Mouse (Mus musculus): ENCODE results near the gene Arhgef40. TPM values are rescaled to one million over a fixed set of nuclear protein-coding genes. Genes with fewer than 3 reads are reported as not detected.
A peak's percentile ranks its signal among the peaks of the same experiment; 100 is the strongest.

The Arhgef40 gene
- polyA plus RNA-seq, 1 experiment from 2014 or later, result 45.8 TPM

- 0 out of 2 replicates have a peak, but pooled peaks cover 3% of the 10 kb centered on the region for H3K4me1 ChIP-seq (ENCODE audit: control insufficient read depth, insufficient read depth, low read length)
- no peaks in the 10 kb centered on the region for H3K9me3 ChIP-seq (replicated peaks; ENCODE audit: control insufficient read depth, low read length)
- H3K27ac ChIP-seq (ENCODE audit: low read length), result no peak overlapping the region
- no peaks in the 10 kb centered on the region for H3K27me3 ChIP-seq (ENCODE audit: control insufficient read depth, insufficient read depth, low read length)
- no peak overlapping the region for H3K9ac ChIP-seq (ENCODE audit: low read length)
- no peak for ATAC-seq (replicated peaks; ENCODE audit: extremely low read depth, insufficient read depth, low FRiP score)
- no peak overlapping the region for H3K4me2 ChIP-seq (ENCODE audit: low read depth, low read length)
- H3K36me3 ChIP-seq (ENCODE audit: control insufficient read depth, insufficient read depth), result no peaks in the 10 kb centered on the region
- 76% methylated on average over 3 of the region's 3 CpGs for WGBS
- H3K4me3 ChIP-seq (ENCODE audit: low read length), result no peak overlapping the region
Observed at GRCm38 (mm10) chr14:51979252-51979651, 5.3 kb upstream of the Arhgef40 start.

GRCm38 (mm10) chr14:51983251-51983650 lies 1.3 kb upstream of the Arhgef40 start:
- no peak overlapping the region for H3K4me3 ChIP-seq (ENCODE audit: low read length)
- WGBS, result 66% methylated on average over 4 of the region's 4 CpGs
- H3K27me3 ChIP-seq (ENCODE audit: control insufficient read depth, insufficient read depth, low read length), result no peaks in the 10 kb centered on the region
- H3K4me2 ChIP-seq (ENCODE audit: low read depth, low read length), result no peak overlapping the region
- no peaks in the 10 kb centered on the region for H3K9me3 ChIP-seq (replicated peaks; ENCODE audit: control insufficient read depth, low read length)
- H3K9ac ChIP-seq (ENCODE audit: low read length), result no peak overlapping the region
- no peak for ATAC-seq (replicated peaks; ENCODE audit: extremely low read depth, insufficient read depth, low FRiP score)
- peaks cover 21% of the 10 kb centered on the region for H3K4me1 ChIP-seq (ENCODE audit: control insufficient read depth, insufficient read depth, low read length)
- no peak overlapping the region for H3K27ac ChIP-seq (ENCODE audit: low read length)
- peaks cover 9% of the 10 kb centered on the region for H3K36me3 ChIP-seq (ENCODE audit: control insufficient read depth, insufficient read depth)

- peaks cover 21% of the 10 kb centered on the region for H3K4me1 ChIP-seq (ENCODE audit: control insufficient read depth, insufficient read depth, low read length)
- H3K9me3 ChIP-seq (replicated peaks; ENCODE audit: control insufficient read depth, low read length), result no peaks in the 10 kb centered on the region
- H3K4me3 ChIP-seq (ENCODE audit: low read length), result peak overlapping the region; percentile 88
- 23% methylated on average over 10 of the region's 10 CpGs for WGBS
- ATAC-seq (replicated peaks; ENCODE audit: extremely low read depth, insufficient read depth, low FRiP score), result no peak
- peak overlapping the region; percentile 94 for H3K9ac ChIP-seq (ENCODE audit: low read length)
- no peaks in the 10 kb centered on the region for H3K27me3 ChIP-seq (ENCODE audit: control insufficient read depth, insufficient read depth, low read length)
- H3K36me3 ChIP-seq (ENCODE audit: control insufficient read depth, insufficient read depth), result peaks cover 12% of the 10 kb centered on the region
- peak overlapping the region; percentile 90 for H3K4me2 ChIP-seq (ENCODE audit: low read depth, low read length)
- peak overlapping the region; percentile 94 for H3K27ac ChIP-seq (ENCODE audit: low read length)
Observed at GRCm38 (mm10) chr14:51983855-51984246, 668 bp upstream of the Arhgef40 start.

- peak overlapping the region; percentile 90 for H3K4me2 ChIP-seq (ENCODE audit: low read depth, low read length)
- H3K9me3 ChIP-seq (replicated peaks; ENCODE audit: control insufficient read depth, low read length), result no peaks in the 10 kb centered on the region
- peaks cover 21% of the 10 kb centered on the region for H3K4me1 ChIP-seq (ENCODE audit: control insufficient read depth, insufficient read depth, low read length)
- peaks cover 25% of the 10 kb centered on the region for H3K36me3 ChIP-seq (ENCODE audit: control insufficient read depth, insufficient read depth)
- ATAC-seq (replicated peaks; ENCODE audit: extremely low read depth, insufficient read depth, low FRiP score), result peak; percentile 71
- peak overlapping the region; percentile 94 for H3K9ac ChIP-seq (ENCODE audit: low read length)
- WGBS, result under 1% methylated on average over 27 of the region's 27 CpGs
- peak overlapping the region; percentile 88 for H3K4me3 ChIP-seq (ENCODE audit: low read length)
- peak overlapping the region; percentile 94 for H3K27ac ChIP-seq (ENCODE audit: low read length)
- no peaks in the 10 kb centered on the region for H3K27me3 ChIP-seq (ENCODE audit: control insufficient read depth, insufficient read depth, low read length)
Observed at GRCm38 (mm10) chr14:51985301-51986152, 1.0 kb downstream of the Arhgef40 start.

- no peaks in the 10 kb centered on the region for H3K27me3 ChIP-seq (ENCODE audit: control insufficient read depth, insufficient read depth, low read length)
- ATAC-seq (replicated peaks; ENCODE audit: extremely low read depth, insufficient read depth, low FRiP score), result no peak
- WGBS, result 9% methylated on average over 7 of the region's 7 CpGs
- peaks cover 27% of the 10 kb centered on the region for H3K36me3 ChIP-seq (ENCODE audit: control insufficient read depth, insufficient read depth)
- peaks cover 21% of the 10 kb centered on the region for H3K4me1 ChIP-seq (ENCODE audit: control insufficient read depth, insufficient read depth, low read length)
- H3K27ac ChIP-seq (ENCODE audit: low read length), result peak overlapping the region; percentile 94
- peak overlapping the region; percentile 94 for H3K9ac ChIP-seq (ENCODE audit: low read length)
- peak overlapping the region; percentile 90 for H3K4me2 ChIP-seq (ENCODE audit: low read depth, low read length)
- no peaks in the 10 kb centered on the region for H3K9me3 ChIP-seq (replicated peaks; ENCODE audit: control insufficient read depth, low read length)
- peak overlapping the region; percentile 88 for H3K4me3 ChIP-seq (ENCODE audit: low read length)
Observed at GRCm38 (mm10) chr14:51986153-51986505, 1.6 kb downstream of the Arhgef40 start.

GRCm38 (mm10) chr14:51987177-51987576 lies 2.7 kb downstream of the Arhgef40 start:
- Histone ChIP-seq H3K9ac (ENCODE audit: low read length) (0 out of 2 replicates have a peak overlapping the region, but pooled peaks have one; percentile 42), H3K36me3 (ENCODE audit: control insufficient read depth, insufficient read depth) (peaks cover 37% of the 10 kb centered on the region), H3K27me3 (ENCODE audit: control insufficient read depth, insufficient read depth, low read length) (no peaks in the 10 kb centered on the region), H3K4me3 (ENCODE audit: low read length) (no peak overlapping the region), H3K4me1 (ENCODE audit: control insufficient read depth, insufficient read depth, low read length) (peaks cover 21% of the 10 kb centered on the region), H3K27ac (ENCODE audit: low read length) (no peak overlapping the region), H3K4me2 (ENCODE audit: low read depth, low read length) (no peak overlapping the region), H3K9me3 (replicated peaks; ENCODE audit: control insufficient read depth, low read length) (no peaks in the 10 kb centered on the region)
- WGBS, result 83% methylated on average over 6 of the region's 6 CpGs
- no peak for ATAC-seq (replicated peaks; ENCODE audit: extremely low read depth, insufficient read depth, low FRiP score)

- 88% methylated on average over 12 of the region's 12 CpGs for WGBS
- ATAC-seq (replicated peaks; ENCODE audit: extremely low read depth, insufficient read depth, low FRiP score), result no peak
- no peak overlapping the region for H3K27ac ChIP-seq (ENCODE audit: low read length)
- peaks cover 21% of the 10 kb centered on the region for H3K4me1 ChIP-seq (ENCODE audit: control insufficient read depth, insufficient read depth, low read length)
- H3K4me2 ChIP-seq (ENCODE audit: low read depth, low read length), result no peak overlapping the region
- H3K4me3 ChIP-seq (ENCODE audit: low read length), result no peak overlapping the region
- H3K27me3 ChIP-seq (ENCODE audit: control insufficient read depth, insufficient read depth, low read length), result no peaks in the 10 kb centered on the region
- peaks cover 40% of the 10 kb centered on the region for H3K36me3 ChIP-seq (ENCODE audit: control insufficient read depth, insufficient read depth)
- no peak overlapping the region for H3K9ac ChIP-seq (ENCODE audit: low read length)
- no peaks in the 10 kb centered on the region for H3K9me3 ChIP-seq (replicated peaks; ENCODE audit: control insufficient read depth, low read length)
Observed at GRCm38 (mm10) chr14:51988731-51989130, 4.2 kb downstream of the Arhgef40 start.

- Histone ChIP-seq H3K4me1 (ENCODE audit: control insufficient read depth, insufficient read depth, low read length) (peaks cover 18% of the 10 kb centered on the region), H3K27ac (ENCODE audit: low read length) (no peak overlapping the region), H3K4me2 (ENCODE audit: low read depth, low read length) (no peak overlapping the region), H3K36me3 (ENCODE audit: control insufficient read depth, insufficient read depth) (peaks cover 46% of the 10 kb centered on the region), H3K9me3 (replicated peaks; ENCODE audit: control insufficient read depth, low read length) (no peaks in the 10 kb centered on the region), H3K27me3 (ENCODE audit: control insufficient read depth, insufficient read depth, low read length) (no peaks in the 10 kb centered on the region), H3K4me3 (ENCODE audit: low read length) (no peak overlapping the region), H3K9ac (ENCODE audit: low read length) (no peak overlapping the region)
- WGBS, result 74% methylated on average over 12 of the region's 12 CpGs
- ATAC-seq (replicated peaks; ENCODE audit: extremely low read depth, insufficient read depth, low FRiP score), result no peak
Observed at GRCm38 (mm10) chr14:51989461-51989970, 5.0 kb downstream of the Arhgef40 start.

- Histone ChIP-seq H3K9me3 (replicated peaks; ENCODE audit: control insufficient read depth, low read length) (no peaks in the 10 kb centered on the region), H3K27me3 (ENCODE audit: control insufficient read depth, insufficient read depth, low read length) (no peaks in the 10 kb centered on the region), H3K4me1 (ENCODE audit: control insufficient read depth, insufficient read depth, low read length) (no peaks in the 10 kb centered on the region), H3K4me3 (ENCODE audit: low read length) (no peak overlapping the region), H3K36me3 (ENCODE audit: control insufficient read depth, insufficient read depth) (peaks cover 58% of the 10 kb centered on the region), H3K27ac (ENCODE audit: low read length) (no peak overlapping the region), H3K9ac (ENCODE audit: low read length) (no peak overlapping the region), H3K4me2 (ENCODE audit: low read depth, low read length) (no peak overlapping the region)
- no peak for ATAC-seq (replicated peaks; ENCODE audit: extremely low read depth, insufficient read depth, low FRiP score)
- 84% methylated on average over 4 of the region's 4 CpGs for WGBS
Observed at GRCm38 (mm10) chr14:51994453-51994852, 9.9 kb downstream of the Arhgef40 start.

All from heart, embryonic 16.5 days (tissue).